Mouse (Mus musculus) hindbrain, embryonic 10.5 days (tissue): ENCODE measurements at regions not wholly inside any gene's neighbourhood (a gene's known extent, or its start where the extent isn't known, plus 50 kb on each side); places are given as distances from the start of the nearest gene placed in this dataset.
A peak's percentile ranks its signal among the peaks of the same experiment; 100 is the strongest.
"Not testable (repeated sequence)": the region's sequence is repeated elsewhere in the genome, so short reads cannot be mapped to it uniquely, and the experiment has no call there.

Experiments
- DNase-seq: peaks from one replicate; pipeline ENCODE4 v3.0.0-alpha.2; 2017; ENCODE audit warnings: low spot score
- H3K27ac ChIP-seq: fragments of 300-500 bp; sonication (generic); 2 replicates; pipeline ENCODE4 v1.5.1; 2016; ENCODE audit warnings: mild to moderate bottlenecking, moderate library complexity
- H3K27me3 ChIP-seq: fragments of 300-500 bp; sonication (generic); 2 replicates; pipeline ENCODE4 v1.6.1; 2016; ENCODE audit warnings: mild to moderate bottlenecking; ENCODE audit not compliant: poor library complexity, insufficient read depth, severe bottlenecking
- H3K36me3 ChIP-seq: fragments of 300-500 bp; sonication (generic); 2 replicates; pipeline ENCODE4 v1.6.1; 2016; ENCODE audit warnings: mild to moderate bottlenecking, moderate library complexity
- H3K4me1 ChIP-seq: fragments of 300-500 bp; sonication (generic); replicated peaks from 2 replicates; pipeline ENCODE4 v1.6.1; 2016; ENCODE audit warnings: mild to moderate bottlenecking
- H3K4me3 ChIP-seq: fragments of 300-500 bp; sonication (generic); 2 replicates; pipeline ENCODE4 v1.5.1; 2016; ENCODE audit warnings: mild to moderate bottlenecking, moderate library complexity
- H3K9me3 ChIP-seq: fragments of 300-500 bp; sonication (generic); 2 replicates; pipeline ENCODE4 v1.6.1; 2016; ENCODE audit warnings: mild to moderate bottlenecking, moderate library complexity
- WGBS: fragments of 180-500 bp; shearing (Covaris S2); methylation state at CpG from one replicate; pipeline ENCODE4 v1.1.7; 2016; 5-methylcytosine and 5-hydroxymethylcytosine counted together

GRCm38 (mm10) chr1:152234716-152235115, 144.8 kb upstream of the 1700025G04Rik start:
- H3K9me3 ChIP-seq: no peaks in the 10 kb centered on the region
- WGBS: 98% methylated on average over 2 of the region's 2 CpGs
- DNase-seq: no peak
- H3K4me1 ChIP-seq: peaks cover 11% of the 10 kb centered on the region; the same call in 1 of the 2 replicates
- H3K4me3 ChIP-seq: no peak overlapping the region
- H3K36me3 ChIP-seq: no peaks in the 10 kb centered on the region
- no peak overlapping the region for H3K27ac ChIP-seq
- no peaks in the 10 kb centered on the region for H3K27me3 ChIP-seq

- DNase-seq: no peak
- 81% methylated on average over 11 of the region's 11 CpGs for WGBS
Measured at GRCm38 (mm10) chr1:152231717-152232202, 141.8 kb upstream of the 1700025G04Rik start.

GRCm38 (mm10) chr1:152229709-152230108, 139.8 kb upstream of the 1700025G04Rik start:
- Histone ChIP-seq H3K4me3 (no peak overlapping the region), H3K27me3 (no peaks in the 10 kb centered on the region), H3K4me1 (peaks cover 16% of the 10 kb centered on the region), H3K9me3 (no peaks in the 10 kb centered on the region), H3K36me3 (no peaks in the 10 kb centered on the region), H3K27ac (no peak overlapping the region)
- DNase-seq: no peak
- WGBS: 62% methylated on average over 2 of the region's 2 CpGs

More at GRCm38 (mm10) chr1:152231717-152232202, 141.8 kb upstream of the 1700025G04Rik start:
- Histone ChIP-seq H3K27ac (no peak overlapping the region), H3K9me3 (no peaks in the 10 kb centered on the region), H3K27me3 (no peaks in the 10 kb centered on the region), H3K36me3 (no peaks in the 10 kb centered on the region), H3K4me3 (no peak overlapping the region), H3K4me1 (peaks cover 22% of the 10 kb centered on the region)

GRCm38 (mm10) chr1:152226049-152226448, 136.1 kb upstream of the 1700025G04Rik start:
- Histone ChIP-seq H3K27me3 (no peaks in the 10 kb centered on the region), H3K4me3 (no peak overlapping the region), H3K27ac (no peak overlapping the region), H3K36me3 (no peaks in the 10 kb centered on the region), H3K9me3 (no peaks in the 10 kb centered on the region), H3K4me1 (peaks cover 16% of the 10 kb centered on the region)
- 94% methylated on average over 3 of the region's 3 CpGs for WGBS
- no peak for DNase-seq

- Histone ChIP-seq H3K27ac (no peak overlapping the region), H3K4me1 (no peaks in the 10 kb centered on the region), H3K4me3 (no peak overlapping the region), H3K9me3 (no peaks in the 10 kb centered on the region), H3K27me3 (no peaks in the 10 kb centered on the region), H3K36me3 (no peaks in the 10 kb centered on the region)
- DNase-seq: no peak
- 85% methylated on average over 1 of the region's 1 CpGs for WGBS
Measured at GRCm38 (mm10) chr1:152223666-152224065, 133.7 kb upstream of the 1700025G04Rik start.

GRCm38 (mm10) chr1:152220804-152221565, 131.1 kb upstream of the 1700025G04Rik start:
- H3K27ac ChIP-seq: no peak overlapping the region
- 88% methylated on average over 14 of the region's 14 CpGs for WGBS
- H3K4me3 ChIP-seq: no peak overlapping the region
- no peaks in the 10 kb centered on the region for H3K4me1 ChIP-seq
- no peaks in the 10 kb centered on the region for H3K27me3 ChIP-seq
- no peak for DNase-seq
- no peaks in the 10 kb centered on the region for H3K9me3 ChIP-seq
- no peaks in the 10 kb centered on the region for H3K36me3 ChIP-seq

- not testable (repeated sequence) for H3K4me1 ChIP-seq, DNase-seq, H3K9me3 ChIP-seq, H3K4me3 ChIP-seq, H3K27ac ChIP-seq, H3K36me3 ChIP-seq, H3K27me3 ChIP-seq
- 88% methylated on average over 5 of the region's 5 CpGs for WGBS
Measured at GRCm38 (mm10) chr1:152219752-152220151, 129.8 kb upstream of the 1700025G04Rik start.

GRCm38 (mm10) chr1:152217404-152217803, 127.5 kb upstream of the 1700025G04Rik start:
- H3K27ac ChIP-seq: no peak overlapping the region
- H3K36me3 ChIP-seq: no peaks in the 10 kb centered on the region
- no peak overlapping the region for H3K4me3 ChIP-seq
- no peak for DNase-seq
- H3K9me3 ChIP-seq: no peaks in the 10 kb centered on the region
- H3K27me3 ChIP-seq: no peaks in the 10 kb centered on the region
- 79% methylated on average over 4 of the region's 4 CpGs for WGBS
- H3K4me1 ChIP-seq: no peaks in the 10 kb centered on the region

- Histone ChIP-seq H3K36me3 (no peaks in the 10 kb centered on the region), H3K27ac (no peak overlapping the region), H3K27me3 (no peaks in the 10 kb centered on the region), H3K4me1 (no peaks in the 10 kb centered on the region), H3K9me3 (0 out of 2 replicates have a peak, but pooled peaks cover 2% of the 10 kb centered on the region), H3K4me3 (no peak overlapping the region)
- DNase-seq: no peak
- 78% methylated on average over 2 of the region's 2 CpGs for WGBS
Measured at GRCm38 (mm10) chr1:152214376-152214775, 124.5 kb upstream of the 1700025G04Rik start.

GRCm38 (mm10) chr1:152203187-152203586, 113.3 kb upstream of the 1700025G04Rik start:
- peaks cover 9% of the 10 kb centered on the region for H3K4me1 ChIP-seq
- H3K4me3 ChIP-seq: no peak overlapping the region
- no peaks in the 10 kb centered on the region for H3K9me3 ChIP-seq
- peak overlapping the region; percentile 56 for H3K27ac ChIP-seq
- H3K36me3 ChIP-seq: no peaks in the 10 kb centered on the region
- peak; percentile 38 for DNase-seq
- H3K27me3 ChIP-seq: no peaks in the 10 kb centered on the region
- WGBS: 54% methylated on average over 2 of the region's 2 CpGs

- no peak overlapping the region for H3K4me3 ChIP-seq
- H3K36me3 ChIP-seq: no peaks in the 10 kb centered on the region
- H3K4me1 ChIP-seq: peaks cover 10% of the 10 kb centered on the region; the same call in 1 of the 2 replicates
- no peaks in the 10 kb centered on the region for H3K27me3 ChIP-seq
- no peaks in the 10 kb centered on the region for H3K9me3 ChIP-seq
- no peak for DNase-seq
- 52% methylated on average over 6 of the region's 6 CpGs for WGBS
- H3K27ac ChIP-seq: no peak overlapping the region
Measured at GRCm38 (mm10) chr1:152188700-152189099, 98.8 kb upstream of the 1700025G04Rik start.

- no peak for DNase-seq
Measured at GRCm38 (mm10) chr1:152184956-152185355, 95.0 kb upstream of the 1700025G04Rik start.

GRCm38 (mm10) chr1:152176267-152176970, 86.5 kb upstream of the 1700025G04Rik start:
- DNase-seq: no peak
- no peaks in the 10 kb centered on the region for H3K27me3 ChIP-seq
- WGBS: 89% methylated on average over 9 of the region's 9 CpGs
- H3K4me3 ChIP-seq: no peak overlapping the region
- H3K36me3 ChIP-seq: no peaks in the 10 kb centered on the region
- H3K27ac ChIP-seq: no peak overlapping the region
- H3K4me1 ChIP-seq: peaks cover 1% of the 10 kb centered on the region; the same call in 1 of the 2 replicates
- no peaks in the 10 kb centered on the region for H3K9me3 ChIP-seq

More at GRCm38 (mm10) chr1:152184956-152185355, 95.0 kb upstream of the 1700025G04Rik start:
- Histone ChIP-seq H3K9me3 (no peaks in the 10 kb centered on the region), H3K27ac (no peak overlapping the region), H3K27me3 (no peaks in the 10 kb centered on the region), H3K4me3 (no peak overlapping the region), H3K4me1 (peaks cover 10% of the 10 kb centered on the region; the same call in 1 of the 2 replicates), H3K36me3 (no peaks in the 10 kb centered on the region)
- WGBS: 92% methylated on average over 3 of the region's 3 CpGs
